16 mouse cellular contexts compared by ENCODE assay signal in genomic region chr1:193860767-193861299, GRCm38 (mm10).
DNase-seq lines count a peak whose midpoint lies in the region; ATAC-seq and TF ChIP-seq lines count a peak whose summit lies in the region.
"Had no signal": no experiment of that assay in that cellular context is flagged by ENCODE, and none has a peak within 500 bp of the region (broad histone marks: within the 10 kb centered on the region; RNA-seq: fewer than 3 reads in every experiment).

No protein-coding gene starts in this region.

- H3K4me2 ChIP-seq in midbrain, embryonic 15.5 days: no peak overlapping the region
- H3K4me2 ChIP-seq: forebrain, embryonic 13.5 days; limb, embryonic 15.5 days; liver, embryonic 15.5 days; stomach, embryonic 15.5 days had no signal

- DNase-seq in midbrain, embryonic 10.5 days (ENCODE audit: low spot score): peak; percentile 12
- DNase-seq in kidney, adult 2 months: peak; percentile 49
- peak; percentile 38 for DNase-seq in kidney, adult 9 months
- DNase-seq in kidney, postnatal 36 days: peak; percentile 7 to 32
- no peak for DNase-seq in adrenal gland, postnatal 25 days
- DNase-seq in layer of hippocampus, adult 18-20 months (ENCODE audit: low spot score in 2 of 2): no peak
- DNase-seq: adrenal gland, adult 2 months; cerebellum, adult 8-10 months; gastrocnemius, postnatal 25 days; lung, postnatal 10 days had no signal

- no peaks in the 10 kb centered on the region for H3K27me3 ChIP-seq in midbrain, embryonic 10.5 days (ENCODE audit: low read depth, poor library complexity, severe bottlenecking)
- H3K27me3 ChIP-seq in midbrain, embryonic 15.5 days (replicated peaks): no peaks in the 10 kb centered on the region
- no peaks in the 10 kb centered on the region for H3K27me3 ChIP-seq in kidney, adult 2 months (replicated peaks; ENCODE audit: control insufficient read depth, insufficient read depth, low read length)
- H3K27me3 ChIP-seq: forebrain, embryonic 13.5 days; limb, embryonic 15.5 days; liver, embryonic 15.5 days; stomach, embryonic 15.5 days had no signal

- H3K9ac ChIP-seq in midbrain, embryonic 15.5 days: no peak overlapping the region
- H3K9ac ChIP-seq: forebrain, embryonic 13.5 days; limb, embryonic 15.5 days; liver, embryonic 15.5 days; stomach, embryonic 15.5 days had no signal

- H3K4me1 ChIP-seq in midbrain, embryonic 10.5 days: peaks cover 24% of the 10 kb centered on the region
- H3K4me1 ChIP-seq in midbrain, embryonic 15.5 days: peaks cover 16% of the 10 kb centered on the region
- H3K4me1 ChIP-seq in kidney, adult 2 months (ENCODE audit: control insufficient read depth, insufficient read depth, low read length): no peaks in the 10 kb centered on the region
- H3K4me1 ChIP-seq: liver, embryonic 15.5 days; stomach, embryonic 15.5 days had no signal

- TF ChIP-seq CTCF in kidney, adult 2 months (conservative IDR thresholded peaks at IDR 0.05; ENCODE audit: insufficient read depth, insufficient read length, low read depth, low read length): no peak

- no peak overlapping the region; the same call in 1 of the 2 replicates for H3K27ac ChIP-seq in midbrain, embryonic 10.5 days (replicated peaks)
- no peak overlapping the region for H3K27ac ChIP-seq in midbrain, embryonic 15.5 days
- no peak overlapping the region for H3K27ac ChIP-seq in kidney, adult 2 months (ENCODE audit: insufficient read depth, low read depth, low read length)
- H3K27ac ChIP-seq: forebrain, embryonic 13.5 days; hindbrain, embryonic 10.5 days; limb, embryonic 15.5 days; liver, embryonic 15.5 days had no signal

- WGBS in midbrain, embryonic 10.5 days: 70% methylated on average over 5 of the region's 5 CpGs
- 58% methylated on average over 5 of the region's 5 CpGs for WGBS in midbrain, embryonic 15.5 days
- WGBS in kidney, adult 2 months: 32% methylated on average over 5 of the region's 5 CpGs

- H3K36me3 ChIP-seq in midbrain, embryonic 10.5 days: no peaks in the 10 kb centered on the region
- no peaks in the 10 kb centered on the region for H3K36me3 ChIP-seq in midbrain, embryonic 15.5 days (replicated peaks)
- no peaks in the 10 kb centered on the region for H3K36me3 ChIP-seq in kidney, adult 2 months (ENCODE audit: control insufficient read depth, insufficient read depth, low read length)
- H3K36me3 ChIP-seq: hindbrain, embryonic 10.5 days; limb, embryonic 15.5 days; liver, embryonic 15.5 days; stomach, embryonic 15.5 days had no signal

- no peak for ATAC-seq in midbrain, embryonic 15.5 days (replicated peaks)
- ATAC-seq: forebrain, embryonic 13.5 days had no signal

- no peaks in the 10 kb centered on the region for H3K9me3 ChIP-seq in midbrain, embryonic 10.5 days (replicated peaks)
- H3K9me3 ChIP-seq in midbrain, embryonic 15.5 days: no peaks in the 10 kb centered on the region
- H3K9me3 ChIP-seq: forebrain, embryonic 13.5 days; hindbrain, embryonic 10.5 days; limb, embryonic 15.5 days; liver, embryonic 15.5 days; stomach, embryonic 15.5 days had no signal

- no peak for TF ChIP-seq POLR2A in kidney, adult 2 months (IDR thresholded peaks at IDR 0.05; ENCODE audit: low read depth, low read length)

- H3K4me3 ChIP-seq in midbrain, embryonic 10.5 days: no peak overlapping the region
- no peak overlapping the region for H3K4me3 ChIP-seq in midbrain, embryonic 15.5 days
- H3K4me3 ChIP-seq in kidney, adult 2 months (ENCODE audit: insufficient read depth, low read depth, low read length): no peak overlapping the region
- H3K4me3 ChIP-seq: forebrain, embryonic 13.5 days; hindbrain, embryonic 10.5 days; limb, embryonic 15.5 days; liver, embryonic 15.5 days; stomach, embryonic 15.5 days had no signal

Comparison
In these comparisons a context has a peak if more than half of its experiments do, and no peak if none do; other contexts are left out.
1. DNase-seq: peak in midbrain, embryonic 10.5 days (single experiment), kidney, adult 2 months (single experiment), kidney, adult 9 months (single experiment) and kidney, postnatal 36 days (2 of 2); none in adrenal gland, postnatal 25 days (single experiment) and layer of hippocampus, adult 18-20 months (0 of 2).